Mouse (Mus musculus): ENCODE measurements around the gene Chat. TPM values are rescaled to one million over a fixed set of nuclear protein-coding genes. Genes with fewer than 3 reads are reported as not detected.

The Chat gene
- polyA plus RNA-seq (2012; rRNA removed): 0.37 and 0.67 TPM in 2 replicates

DNA sequence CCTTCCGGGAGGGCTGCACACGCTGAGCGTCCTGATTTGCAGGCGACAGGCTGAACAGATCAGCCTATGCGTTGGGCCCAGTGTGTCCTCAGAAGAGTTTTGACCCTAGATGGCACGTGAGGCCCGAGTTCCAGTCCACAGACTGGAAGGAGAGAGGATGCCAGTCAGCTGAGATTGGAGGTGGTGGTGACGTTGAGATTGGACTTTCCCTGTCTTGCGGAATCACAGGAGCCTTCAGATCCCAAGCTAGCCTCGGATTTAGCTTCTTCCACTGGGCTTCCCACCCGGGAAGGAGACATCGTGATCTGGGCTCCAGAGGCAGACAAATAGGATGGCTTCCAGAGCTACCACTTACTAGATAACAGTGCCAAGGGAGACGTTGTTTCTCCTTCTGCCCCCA lies at the start of gene Chat:
Gene Chat (minus strand): TSS at position 101 of the 400 bp plus-strand sequence.
- WGBS: 24% methylated on average over 13 of the region's 13 CpGs
- no peak for TF ChIP-seq CTCF (IDR thresholded peaks at IDR 0.05; ENCODE audit: borderline replicate concordance, control insufficient read depth, extremely low read depth, insufficient read depth, low read length, poor library complexity)

DNA sequence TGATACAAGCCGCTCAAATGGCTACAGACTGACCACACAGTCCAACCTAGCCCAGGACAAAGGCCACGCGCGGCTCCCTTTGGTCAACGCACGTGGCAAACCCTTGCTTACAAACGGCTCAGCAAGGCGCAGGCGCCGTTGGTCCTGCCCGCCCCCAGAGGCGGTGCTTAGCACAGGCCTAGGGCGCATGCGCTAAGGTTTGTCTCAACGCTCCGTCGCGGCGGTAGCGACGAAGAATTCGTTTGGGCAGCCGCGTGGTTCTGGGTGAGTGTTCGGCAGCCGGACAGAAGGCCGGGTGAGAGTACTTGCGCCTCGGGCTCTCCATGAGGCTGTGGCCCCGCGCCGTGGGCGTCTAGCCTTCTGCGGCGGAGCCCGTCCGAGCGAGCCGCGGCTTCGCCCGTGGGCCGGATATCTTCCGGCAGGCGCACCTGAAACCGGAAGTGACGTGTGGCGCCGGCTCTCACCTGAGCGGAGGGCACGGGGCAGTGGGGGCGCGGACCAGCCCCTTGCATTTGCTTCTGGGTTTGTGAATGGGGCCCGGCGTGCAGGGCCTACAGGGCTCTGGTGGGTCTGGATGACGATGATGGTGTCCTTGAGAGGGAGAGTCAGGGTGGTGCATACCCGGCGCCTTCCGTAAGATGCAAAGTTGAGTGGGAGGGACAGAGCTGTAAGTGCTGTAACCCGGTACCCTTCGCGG lies 47.7 kb upstream of the Chat start, which contains the start of gene Ercc6:
Gene Ercc6 (plus strand): TSS at position 186 of the 697 bp plus-strand sequence.
- no peaks in the 10 kb centered on the region for H3K27me3 ChIP-seq (ENCODE audit: control insufficient read depth, insufficient read depth, low read length)
- TF ChIP-seq CTCF (IDR thresholded peaks at IDR 0.05; ENCODE audit: borderline replicate concordance, control insufficient read depth, extremely low read depth, insufficient read depth, low read length, poor library complexity) (peak; percentile 49; the same call in 1 of the 2 replicates), POLR2A (IDR thresholded peaks at IDR 0.05; ENCODE audit: control insufficient read depth, extremely low read depth, insufficient read depth, low read length, poor library complexity) (peak; percentile 71)
- peaks cover 9% of the 10 kb centered on the region for H3K4me1 ChIP-seq (replicated peaks; ENCODE audit: control insufficient read depth, insufficient read depth, low read length)
- H3K4me3 ChIP-seq (ENCODE audit: control insufficient read depth, insufficient read depth, low read length): peak within 1 kb of the TSS; percentile 64
- WGBS: under 1% methylated on average over 62 of the region's 62 CpGs
- no peaks in the 10 kb centered on the region; the same call in 1 of the 2 replicates for H3K36me3 ChIP-seq (ENCODE audit: control insufficient read depth, insufficient read depth, low read length)
- no peak within 1 kb of the TSS for H3K27ac ChIP-seq (ENCODE audit: control insufficient read depth, insufficient read depth, low read length)
- DNase-seq: peak; percentile 92

More for the DNA sequence above, at the start of gene Chat:
- H3K27ac ChIP-seq (ENCODE audit: control insufficient read depth, insufficient read depth, low read length): no peak within 1 kb of the TSS
- no peak for DNase-seq
- H3K36me3 ChIP-seq (ENCODE audit: control insufficient read depth, insufficient read depth, low read length): no peaks in the 10 kb centered on the region
- H3K27me3 ChIP-seq (ENCODE audit: control insufficient read depth, insufficient read depth, low read length): peaks cover 6% of the 10 kb centered on the region
- no peak within 1 kb of the TSS for H3K4me3 ChIP-seq (ENCODE audit: control insufficient read depth, insufficient read depth, low read length)
- H3K4me1 ChIP-seq (replicated peaks; ENCODE audit: control insufficient read depth, insufficient read depth, low read length): no peaks in the 10 kb centered on the region

DNA sequence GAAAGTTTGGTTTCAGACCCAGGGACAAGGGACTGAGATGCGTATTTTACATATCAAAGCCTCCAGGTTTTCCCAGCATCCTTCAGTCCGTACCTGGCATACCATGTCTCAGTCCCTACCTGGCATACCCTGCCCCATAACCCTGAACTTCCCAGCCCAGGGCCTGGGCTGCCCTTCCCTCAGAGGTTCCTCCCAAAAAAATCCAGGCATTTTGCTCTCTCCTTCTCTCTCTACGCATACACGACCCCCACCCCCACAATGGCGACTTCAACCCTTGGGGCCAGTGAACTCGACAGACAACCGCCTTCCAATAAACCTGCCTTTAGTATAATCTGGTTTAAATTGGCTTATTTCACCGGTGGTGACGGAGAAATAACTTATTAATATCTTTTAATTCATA lies 47.1 kb upstream of the Chat start:
- H3K4me1 ChIP-seq (replicated peaks; ENCODE audit: control insufficient read depth, insufficient read depth, low read length): peaks cover 9% of the 10 kb centered on the region
- peak overlapping the region; percentile 64 for H3K4me3 ChIP-seq (ENCODE audit: control insufficient read depth, insufficient read depth, low read length)
- no peaks in the 10 kb centered on the region for H3K27me3 ChIP-seq (ENCODE audit: control insufficient read depth, insufficient read depth, low read length)
- H3K27ac ChIP-seq (ENCODE audit: control insufficient read depth, insufficient read depth, low read length): no peak overlapping the region
- DNase-seq: no peak
- H3K36me3 ChIP-seq (ENCODE audit: control insufficient read depth, insufficient read depth, low read length): no peaks in the 10 kb centered on the region; the same call in 1 of the 2 replicates
- TF ChIP-seq POLR2A (IDR thresholded peaks at IDR 0.05; ENCODE audit: control insufficient read depth, extremely low read depth, insufficient read depth, low read length, poor library complexity): no peak
- no peak for TF ChIP-seq CTCF (IDR thresholded peaks at IDR 0.05; ENCODE audit: borderline replicate concordance, control insufficient read depth, extremely low read depth, insufficient read depth, low read length, poor library complexity)
- 46% methylated on average over 9 of the region's 9 CpGs for WGBS

DNA sequence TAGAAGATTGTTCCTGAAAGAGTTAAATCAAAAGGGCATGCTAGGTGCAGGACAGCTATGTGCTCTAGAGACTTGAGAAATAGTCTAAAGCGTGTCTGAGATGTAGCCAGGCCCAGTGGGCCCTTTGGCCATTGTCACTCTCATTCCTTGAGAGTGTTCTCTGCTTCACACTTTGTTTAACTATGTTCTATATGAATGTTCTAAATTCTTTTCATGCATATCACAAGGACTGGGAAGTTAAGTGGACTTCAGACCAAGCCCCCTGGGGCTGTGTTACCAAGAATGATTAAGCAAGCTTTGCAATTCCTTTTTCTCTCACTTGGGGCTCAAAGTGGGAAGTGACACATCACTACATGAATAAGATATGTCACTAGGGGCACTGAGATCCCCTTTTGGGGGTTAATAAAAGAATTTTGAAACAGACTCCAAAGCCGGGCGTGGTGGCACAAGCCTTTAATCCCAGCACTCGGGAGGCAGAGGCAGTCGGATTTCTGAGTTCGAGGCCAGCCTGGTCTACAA lies 43.7 kb upstream of the Chat start:
- no peak for TF ChIP-seq POLR2A (IDR thresholded peaks at IDR 0.05; ENCODE audit: control insufficient read depth, extremely low read depth, insufficient read depth, low read length, poor library complexity)
- TF ChIP-seq CTCF (IDR thresholded peaks at IDR 0.05; ENCODE audit: borderline replicate concordance, control insufficient read depth, extremely low read depth, insufficient read depth, low read length, poor library complexity): no peak
- H3K4me3 ChIP-seq (ENCODE audit: control insufficient read depth, insufficient read depth, low read length): no peak overlapping the region
- WGBS: 92% methylated on average over 6 of the region's 6 CpGs
- peaks cover 9% of the 10 kb centered on the region for H3K4me1 ChIP-seq (replicated peaks; ENCODE audit: control insufficient read depth, insufficient read depth, low read length)
- H3K27me3 ChIP-seq (ENCODE audit: control insufficient read depth, insufficient read depth, low read length): no peaks in the 10 kb centered on the region
- no peak overlapping the region for H3K27ac ChIP-seq (ENCODE audit: control insufficient read depth, insufficient read depth, low read length)
- DNase-seq: no peak
- H3K36me3 ChIP-seq (ENCODE audit: control insufficient read depth, insufficient read depth, low read length): no peaks in the 10 kb centered on the region

DNA sequence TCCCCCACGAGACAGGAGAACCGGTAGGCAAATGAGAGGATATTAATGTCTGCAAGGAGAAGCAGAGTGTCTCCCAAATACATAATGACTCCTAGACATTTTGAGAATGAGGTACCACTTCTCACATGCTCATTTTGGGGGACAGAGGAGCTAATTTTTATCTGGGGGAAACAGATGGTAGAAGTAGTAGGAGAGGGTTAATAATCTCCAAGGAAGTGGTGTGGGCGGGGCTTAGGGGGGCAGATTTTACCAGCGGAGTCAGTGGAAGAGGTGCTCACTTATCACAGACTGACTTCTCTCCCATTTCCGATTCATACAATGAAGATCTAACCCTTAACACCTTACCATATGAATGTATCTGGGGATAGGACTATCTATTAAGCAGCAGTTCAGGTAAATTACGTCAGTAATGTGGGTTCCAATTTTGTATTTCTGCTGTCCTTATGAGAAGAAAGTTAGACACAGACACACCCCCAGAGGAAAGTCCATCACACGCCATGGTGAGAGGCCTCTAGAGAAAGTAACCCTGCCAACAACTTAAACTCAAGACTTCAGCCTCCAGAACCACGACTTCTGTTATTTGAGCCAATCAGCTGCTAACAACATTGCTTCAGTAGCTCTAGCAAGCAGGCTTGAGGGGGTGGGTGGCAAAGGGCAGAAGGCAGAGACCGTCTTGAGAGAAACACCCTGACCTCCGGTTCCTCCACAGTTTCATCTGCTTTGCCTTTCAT lies 42.5 kb upstream of the Chat start:
- H3K27ac ChIP-seq (ENCODE audit: control insufficient read depth, insufficient read depth, low read length): no peak overlapping the region
- 58% methylated on average over 10 of the region's 10 CpGs for WGBS

DNA sequence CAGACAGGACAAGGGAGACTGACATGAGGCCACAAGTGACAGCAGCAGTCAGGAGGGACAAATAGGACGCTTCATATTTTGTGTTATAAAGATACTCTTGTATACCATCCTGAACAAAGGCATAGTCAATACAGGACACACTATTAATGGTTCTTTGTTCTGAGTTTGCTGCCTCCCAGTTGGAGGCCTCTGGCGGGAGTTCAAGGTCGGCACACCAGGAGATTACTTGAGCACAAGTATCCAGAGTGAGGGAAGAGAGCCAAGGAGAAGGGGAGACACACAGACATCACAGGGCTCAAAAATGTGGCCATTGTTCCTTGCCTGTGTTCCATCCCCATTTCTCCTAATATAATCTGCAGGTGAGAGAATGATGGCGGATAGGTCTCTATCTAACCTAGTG lies 41.4 kb upstream of the Chat start:
- no peak for TF ChIP-seq CTCF (IDR thresholded peaks at IDR 0.05; ENCODE audit: borderline replicate concordance, control insufficient read depth, extremely low read depth, insufficient read depth, low read length, poor library complexity)
- TF ChIP-seq POLR2A (IDR thresholded peaks at IDR 0.05; ENCODE audit: control insufficient read depth, extremely low read depth, insufficient read depth, low read length, poor library complexity): no peak
- DNase-seq: no peak
- Histone ChIP-seq H3K4me1 (replicated peaks; ENCODE audit: control insufficient read depth, insufficient read depth, low read length) (no peaks in the 10 kb centered on the region), H3K36me3 (ENCODE audit: control insufficient read depth, insufficient read depth, low read length) (no peaks in the 10 kb centered on the region), H3K27me3 (ENCODE audit: control insufficient read depth, insufficient read depth, low read length) (no peaks in the 10 kb centered on the region), H3K4me3 (ENCODE audit: control insufficient read depth, insufficient read depth, low read length) (no peak overlapping the region), H3K27ac (ENCODE audit: control insufficient read depth, insufficient read depth, low read length) (no peak overlapping the region)
- 96% methylated on average over 4 of the region's 4 CpGs for WGBS

More for the DNA sequence above, 42.5 kb upstream of the Chat start:
- H3K4me3 ChIP-seq (ENCODE audit: control insufficient read depth, insufficient read depth, low read length): no peak overlapping the region
- peaks cover 5% of the 10 kb centered on the region for H3K4me1 ChIP-seq (replicated peaks; ENCODE audit: control insufficient read depth, insufficient read depth, low read length)
- no peak for TF ChIP-seq CTCF (IDR thresholded peaks at IDR 0.05; ENCODE audit: borderline replicate concordance, control insufficient read depth, extremely low read depth, insufficient read depth, low read length, poor library complexity)
- no peak for TF ChIP-seq POLR2A (IDR thresholded peaks at IDR 0.05; ENCODE audit: control insufficient read depth, extremely low read depth, insufficient read depth, low read length, poor library complexity)
- no peak for DNase-seq
- H3K36me3 ChIP-seq (ENCODE audit: control insufficient read depth, insufficient read depth, low read length): no peaks in the 10 kb centered on the region
- H3K27me3 ChIP-seq (ENCODE audit: control insufficient read depth, insufficient read depth, low read length): no peaks in the 10 kb centered on the region

All from thymus, adult 2 months (tissue).